Mouse (Mus musculus) hindbrain, embryonic 14.5 days (tissue): ENCODE results near the gene Erich3. TPM values are rescaled to one million over a fixed set of nuclear protein-coding genes. Genes with fewer than 3 reads are reported as not detected.

Source experiments
- ATAC-seq: fragments of 200-750 bp; cut with Nextera tagmentation; 2 replicates; pipeline ENCODE4 v1.8.0; 2017; ENCODE audit warnings: moderate number of reproducible peaks, mild to moderate bottlenecking, moderate TSS enrichment, moderate library complexity; ENCODE audit not compliant: low FRiP score
- DNase-seq: peaks from one replicate; pipeline ENCODE4 v3.0.0-alpha.2; 2015; ENCODE audit warnings: low spot score
- H3K27ac ChIP-seq: fragments of 300-500 bp; sonication (generic); 2 replicates; pipeline ENCODE4 v1.5.1; 2014; ENCODE audit warnings: mild to moderate bottlenecking, moderate library complexity
- H3K27me3 ChIP-seq: fragments of 300-500 bp; sonication (generic); 2 replicates; pipeline ENCODE4 v1.6.1; 2014; ENCODE audit warnings: mild to moderate bottlenecking, low read length, mixed read lengths; ENCODE audit not compliant: control insufficient read depth, insufficient read depth
- H3K36me3 ChIP-seq: fragments of 300-500 bp; sonication (generic); replicated peaks from 2 replicates; pipeline ENCODE4 v1.6.1; 2014; ENCODE audit not compliant: control insufficient read depth, insufficient read depth
- H3K4me1 ChIP-seq: fragments of 300-500 bp; sonication (generic); replicated peaks from 2 replicates; pipeline ENCODE4 v1.6.1; 2014; ENCODE audit warnings: antibody characterized with exemption, low read length, mixed read lengths; ENCODE audit not compliant: control insufficient read depth, insufficient read depth
- H3K4me2 ChIP-seq: fragments of 300-500 bp; sonication (generic); replicated peaks from 2 replicates; pipeline ENCODE4 v1.6.1; 2014; ENCODE audit warnings: mild to moderate bottlenecking, moderate library complexity
- H3K4me3 ChIP-seq: fragments of 300-500 bp; sonication (generic); replicated peaks from 2 replicates; pipeline ENCODE4 v1.5.1; 2014; ENCODE audit warnings: mild to moderate bottlenecking, low read length
- H3K9ac ChIP-seq: fragments of 300-500 bp; sonication (generic); 2 replicates; pipeline ENCODE4 v1.6.1; 2014
- H3K9me3 ChIP-seq: fragments of 300-500 bp; sonication (generic); 2 replicates; pipeline ENCODE4 v1.6.1; 2016; ENCODE audit warnings: low read length; ENCODE audit not compliant: control insufficient read depth
- WGBS: fragments of 180-500 bp; shearing (Covaris S2); extraction: QIAGEN DNeasy Blood & Tissue Kit; methylation state at CpG from one replicate; pipeline ENCODE4 v1.1.7; 2014; 5-methylcytosine and 5-hydroxymethylcytosine counted together
- polyA plus RNA-seq: library from polyadenylated mRNA; unstranded; fragments of >200 nt; fragmentation: Nextera tagmentation; extraction: Ambion mirVana; gene quantifications from 2 replicates; pipeline ENCODE4 v1.2.1, GENCODE M21; 2014

The Erich3 gene
- polyA plus RNA-seq, 1 experiment from 2014 or later = 2.1 TPM

GRCm38 (mm10) chr3:154664636-154665035 lies 977 bp downstream of the Erich3 start:
- no peaks in the 10 kb centered on the region for H3K36me3 ChIP-seq
- no peaks in the 10 kb centered on the region for H3K9me3 ChIP-seq
- H3K27me3 ChIP-seq = peaks cover 8% of the 10 kb centered on the region; the same call in 1 of the 2 replicates
- DNase-seq = peak; percentile 28
- H3K27ac ChIP-seq = peak overlapping the region; percentile 90
- 27% methylated on average over 4 of the region's 4 CpGs for WGBS
- H3K9ac ChIP-seq = peak overlapping the region; percentile 64
- H3K4me1 ChIP-seq = peaks cover 19% of the 10 kb centered on the region
- ATAC-seq = no peak
- H3K4me2 ChIP-seq = peak overlapping the region; percentile 66
- peak overlapping the region; percentile 37 for H3K4me3 ChIP-seq

DNA sequence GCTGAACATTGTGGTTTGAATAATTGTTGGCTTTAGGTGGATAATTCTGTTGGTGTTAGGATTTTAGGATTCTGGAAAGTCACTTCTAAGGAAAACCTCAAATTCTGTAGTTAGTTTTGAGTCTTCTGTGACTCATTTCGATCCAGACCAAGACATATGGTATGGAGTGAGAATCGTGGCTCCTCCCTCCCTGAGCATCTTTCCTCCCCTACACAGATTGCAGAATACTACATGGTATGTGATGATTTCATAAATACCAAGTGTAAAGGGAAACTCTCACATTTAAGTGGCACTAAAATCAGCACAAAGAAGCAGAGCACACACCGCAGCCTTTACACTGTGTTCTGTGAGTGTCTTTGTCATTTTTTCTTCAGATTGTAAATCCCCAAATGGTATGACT lies 4.8 kb downstream of the Erich3 start:
- H3K27ac ChIP-seq = no peak overlapping the region
- H3K4me1 ChIP-seq = peaks cover 13% of the 10 kb centered on the region
- H3K9me3 ChIP-seq = no peaks in the 10 kb centered on the region
- WGBS = 94% methylated on average over 3 of the region's 3 CpGs
- DNase-seq = no peak
- H3K9ac ChIP-seq = no peak overlapping the region
- no peak for ATAC-seq
- H3K4me2 ChIP-seq = no peak overlapping the region
- H3K4me3 ChIP-seq = no peak overlapping the region
- no peaks in the 10 kb centered on the region for H3K27me3 ChIP-seq
- no peaks in the 10 kb centered on the region for H3K36me3 ChIP-seq

DNA sequence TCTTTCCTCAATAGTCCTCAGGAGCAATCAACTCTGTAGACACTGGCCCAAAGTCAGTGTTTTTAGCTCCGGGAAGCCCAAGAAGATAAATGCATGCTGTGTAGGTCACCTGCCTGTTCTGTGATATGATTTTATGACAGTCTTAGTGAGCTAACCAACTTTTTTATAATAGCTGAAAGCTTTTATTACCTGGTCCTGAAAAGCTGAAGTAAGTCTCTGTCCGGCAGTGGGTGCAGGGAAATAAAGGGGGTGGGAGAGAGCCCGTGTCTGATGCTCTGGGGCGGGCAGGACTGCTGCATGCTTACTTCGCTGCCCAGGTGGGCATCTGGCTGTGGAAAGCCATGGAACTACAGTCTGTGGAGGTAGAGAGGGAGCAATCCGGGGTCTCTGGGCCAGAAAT lies 6.9 kb downstream of the Erich3 start:
- no peak overlapping the region for H3K27ac ChIP-seq
- no peaks in the 10 kb centered on the region for H3K27me3 ChIP-seq
- 94% methylated on average over 6 of the region's 6 CpGs for WGBS
- H3K36me3 ChIP-seq = no peaks in the 10 kb centered on the region
- H3K9me3 ChIP-seq = no peaks in the 10 kb centered on the region
- no peak overlapping the region for H3K4me2 ChIP-seq
- no peaks in the 10 kb centered on the region for H3K4me1 ChIP-seq
- no peak for DNase-seq
- no peak overlapping the region for H3K9ac ChIP-seq
- H3K4me3 ChIP-seq = no peak overlapping the region
- ATAC-seq = no peak

- Histone ChIP-seq H3K36me3 (no peaks in the 10 kb centered on the region), H3K27me3 (no peaks in the 10 kb centered on the region), H3K4me1 (no peaks in the 10 kb centered on the region), H3K4me3 (no peak overlapping the region), H3K9ac (no peak overlapping the region), H3K4me2 (no peak overlapping the region), H3K27ac (no peak overlapping the region), H3K9me3 (no peaks in the 10 kb centered on the region)
- DNase-seq = no peak
- ATAC-seq = no peak
- 83% methylated on average over 5 of the region's 5 CpGs for WGBS
Observed at GRCm38 (mm10) chr3:154671013-154671412, 7.4 kb downstream of the Erich3 start.

GRCm38 (mm10) chr3:154673326-154673725 lies 9.7 kb downstream of the Erich3 start:
- Histone ChIP-seq H3K36me3 (no peaks in the 10 kb centered on the region), H3K9me3 (no peaks in the 10 kb centered on the region), H3K4me2 (no peak overlapping the region), H3K4me1 (no peaks in the 10 kb centered on the region), H3K4me3 (no peak overlapping the region), H3K27ac (no peak overlapping the region), H3K27me3 (no peaks in the 10 kb centered on the region), H3K9ac (no peak overlapping the region)
- no peak for DNase-seq
- WGBS = 62% methylated on average over 8 of the region's 8 CpGs
- no peak for ATAC-seq

- Histone ChIP-seq H3K4me3 (no peak overlapping the region), H3K36me3 (no peaks in the 10 kb centered on the region), H3K27ac (no peak overlapping the region), H3K9ac (no peak overlapping the region), H3K9me3 (no peaks in the 10 kb centered on the region), H3K4me1 (no peaks in the 10 kb centered on the region), H3K4me2 (no peak overlapping the region), H3K27me3 (no peaks in the 10 kb centered on the region)
- DNase-seq (no peak), ATAC-seq (no peak)
- 77% methylated on average over 2 of the region's 2 CpGs for WGBS
Observed at GRCm38 (mm10) chr3:154682570-154682969, 18.9 kb downstream of the Erich3 start.

DNA sequence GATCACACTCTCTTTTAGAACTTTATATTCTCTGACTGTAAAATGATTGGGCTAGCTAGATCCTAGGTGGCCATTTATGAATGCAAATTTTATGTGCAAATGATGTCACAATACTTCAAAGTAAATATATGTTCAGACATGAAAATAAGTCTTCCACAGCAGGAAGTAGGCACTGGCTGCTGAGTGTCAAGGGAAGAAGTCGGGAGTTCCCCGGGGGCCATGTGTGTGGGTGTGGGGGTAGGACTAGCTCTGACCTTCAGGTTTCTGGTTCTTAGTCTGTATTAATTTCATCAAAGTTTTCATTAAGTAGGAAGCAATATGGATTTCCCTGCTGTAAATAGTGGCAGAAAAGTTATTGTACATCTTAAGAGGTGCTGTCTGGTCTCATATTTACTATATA lies 20.0 kb downstream of the Erich3 start:
- Histone ChIP-seq H3K27me3 (no peaks in the 10 kb centered on the region), H3K9ac (no peak overlapping the region), H3K36me3 (no peaks in the 10 kb centered on the region), H3K27ac (no peak overlapping the region), H3K4me1 (no peaks in the 10 kb centered on the region), H3K4me3 (no peak overlapping the region), H3K4me2 (no peak overlapping the region), H3K9me3 (no peaks in the 10 kb centered on the region)
- WGBS = 83% methylated on average over 2 of the region's 2 CpGs
- ATAC-seq = no peak
- no peak for DNase-seq

DNA sequence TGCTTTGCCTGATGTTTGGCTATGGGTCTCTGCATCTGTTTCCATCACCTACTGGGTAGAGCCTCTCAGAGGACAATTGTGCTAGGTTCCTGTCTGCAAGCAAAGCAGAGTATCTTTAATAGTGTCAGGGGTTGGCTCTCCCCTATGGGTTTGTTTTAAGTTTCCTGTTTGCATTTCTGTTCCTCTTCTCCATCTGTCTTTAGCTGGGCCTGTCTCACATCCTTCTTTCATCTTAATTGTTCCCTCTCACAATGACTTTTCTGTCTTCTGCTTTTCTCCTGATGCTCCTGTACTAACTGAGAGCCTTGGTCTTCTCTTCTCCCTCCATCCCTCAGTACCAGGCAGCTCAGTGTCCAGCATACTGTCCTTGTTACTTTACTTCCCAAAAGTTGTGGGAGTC lies 26.6 kb downstream of the Erich3 start:
- Histone ChIP-seq H3K4me1 (peaks cover 11% of the 10 kb centered on the region; the same call in 1 of the 2 replicates), H3K9ac (no peak overlapping the region), H3K36me3 (no peaks in the 10 kb centered on the region), H3K27ac (no peak overlapping the region), H3K4me3 (no peak overlapping the region), H3K9me3 (no peaks in the 10 kb centered on the region), H3K4me2 (no peak overlapping the region), H3K27me3 (no peaks in the 10 kb centered on the region)
- ATAC-seq (no peak), DNase-seq (no peak)

DNA sequence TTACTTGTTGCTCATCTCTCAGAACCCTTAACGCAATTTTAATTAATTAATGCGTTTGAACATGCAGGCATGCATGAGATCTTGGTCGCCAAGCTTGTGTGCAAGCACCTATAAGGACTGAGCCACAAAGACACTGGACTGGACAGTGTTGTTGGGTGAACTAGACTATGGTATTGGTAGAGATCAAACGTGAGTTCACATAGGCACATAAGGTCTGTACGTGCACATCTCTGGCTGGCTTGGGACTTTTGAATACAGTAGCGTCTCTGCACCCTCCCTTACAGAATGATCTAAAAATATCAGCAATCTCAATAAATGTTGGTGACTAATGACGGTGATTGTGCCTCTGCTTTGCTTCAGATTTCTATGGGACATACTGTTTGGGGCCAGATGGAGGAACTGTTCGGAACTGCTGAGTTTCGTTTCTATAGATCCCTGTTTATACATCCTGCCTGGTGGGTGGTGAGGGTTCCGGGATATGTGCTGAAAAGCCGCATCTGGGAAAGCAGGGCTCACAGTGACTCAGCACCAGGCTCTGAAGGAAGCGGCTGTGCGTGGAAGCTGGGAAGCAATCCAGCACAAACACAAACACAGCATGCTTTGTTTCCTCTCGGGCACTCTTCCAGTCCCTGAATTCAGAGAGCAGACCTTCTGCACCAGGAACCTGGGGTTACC lies 28.4 kb downstream of the Erich3 start:
- H3K27me3 ChIP-seq = no peaks in the 10 kb centered on the region
- WGBS = 42% methylated on average over 14 of the region's 14 CpGs
- DNase-seq (peak; percentile 78), ATAC-seq (peak; percentile 90)
- peak overlapping the region; percentile 29; the same call in 1 of the 2 replicates for H3K27ac ChIP-seq
- no peak overlapping the region for H3K4me3 ChIP-seq
- H3K9ac ChIP-seq = no peak overlapping the region
- no peaks in the 10 kb centered on the region for H3K36me3 ChIP-seq
- H3K4me1 ChIP-seq = peaks cover 16% of the 10 kb centered on the region; the same call in 1 of the 2 replicates
- no peaks in the 10 kb centered on the region for H3K9me3 ChIP-seq
- H3K4me2 ChIP-seq = 0 out of 2 replicates have a peak overlapping the region, but pooled peaks have one; percentile 17

DNA sequence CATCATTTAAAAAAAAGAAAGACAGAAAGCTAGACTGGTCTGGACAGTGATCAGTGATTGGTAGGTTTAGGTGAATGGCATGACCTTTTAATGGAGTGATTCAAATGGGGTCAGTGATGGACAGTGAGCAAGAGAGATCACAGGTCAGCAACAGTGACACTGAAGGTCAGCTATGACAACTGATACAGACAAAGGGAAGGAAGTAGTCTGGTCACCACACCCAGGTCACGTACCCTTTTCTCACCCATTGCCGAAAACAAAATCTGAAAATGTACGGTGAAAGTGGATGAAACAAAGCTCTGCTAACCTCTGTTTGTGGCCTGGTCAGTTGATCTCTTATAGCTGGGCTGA lies 28.9 kb downstream of the Erich3 start:
- Histone ChIP-seq H3K4me2 (no peak overlapping the region), H3K4me3 (no peak overlapping the region), H3K4me1 (peaks cover 16% of the 10 kb centered on the region; the same call in 1 of the 2 replicates), H3K9me3 (no peaks in the 10 kb centered on the region), H3K27me3 (no peaks in the 10 kb centered on the region), H3K27ac (no peak overlapping the region), H3K9ac (no peak overlapping the region), H3K36me3 (no peaks in the 10 kb centered on the region)
- WGBS = 51% methylated on average over 3 of the region's 3 CpGs
- DNase-seq = no peak
- ATAC-seq = no peak
